Mouse (Mus musculus): ENCODE measurements around the gene Wdr25.

Gene Wdr25

DNA sequence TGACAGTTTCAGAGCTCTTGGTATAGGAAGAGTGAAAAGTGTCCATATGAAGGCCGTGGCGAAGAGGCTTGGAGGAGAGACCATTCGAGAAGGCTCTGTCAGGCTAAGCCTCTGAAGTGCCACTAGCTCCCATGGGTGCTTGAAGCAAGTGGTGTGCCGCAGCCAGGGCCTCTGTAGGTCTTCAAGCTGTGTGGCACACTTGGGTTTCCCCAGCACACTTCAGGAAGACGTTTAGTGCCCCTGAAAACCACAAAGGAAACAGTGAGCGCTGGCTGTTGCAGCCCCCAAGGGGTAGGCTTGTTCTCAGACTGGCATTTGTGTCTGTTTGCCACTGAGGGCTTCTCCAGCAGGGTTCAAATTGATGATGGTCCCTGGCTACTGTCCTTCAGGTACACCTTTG is 90.1 kb downstream of the Wdr25 start:
- in situ Hi-C loops (cut with MseI, MboI): no loop called here

DNA sequence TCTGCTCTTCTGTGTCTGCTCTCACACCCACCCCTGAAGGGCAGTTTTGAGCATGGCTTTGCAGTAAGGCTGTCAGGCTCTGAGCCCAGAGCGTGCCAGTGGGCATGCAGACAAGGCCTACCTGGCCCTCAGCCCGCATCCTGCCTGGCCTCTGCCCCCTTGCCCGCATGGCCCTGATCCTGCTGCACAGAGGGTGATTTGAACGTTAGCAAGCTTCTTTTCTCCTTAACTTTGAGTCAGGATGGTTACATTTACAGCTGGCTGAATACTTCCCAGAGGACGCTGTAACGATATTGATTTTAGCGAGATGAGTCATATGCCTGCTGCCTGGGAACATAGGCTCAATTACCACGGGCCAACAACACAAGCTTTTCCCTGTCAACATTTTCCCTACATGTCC is 91.0 kb downstream of the Wdr25 start:
- in situ Hi-C loops (cut with MseI, MboI): no loop called here

DNA sequence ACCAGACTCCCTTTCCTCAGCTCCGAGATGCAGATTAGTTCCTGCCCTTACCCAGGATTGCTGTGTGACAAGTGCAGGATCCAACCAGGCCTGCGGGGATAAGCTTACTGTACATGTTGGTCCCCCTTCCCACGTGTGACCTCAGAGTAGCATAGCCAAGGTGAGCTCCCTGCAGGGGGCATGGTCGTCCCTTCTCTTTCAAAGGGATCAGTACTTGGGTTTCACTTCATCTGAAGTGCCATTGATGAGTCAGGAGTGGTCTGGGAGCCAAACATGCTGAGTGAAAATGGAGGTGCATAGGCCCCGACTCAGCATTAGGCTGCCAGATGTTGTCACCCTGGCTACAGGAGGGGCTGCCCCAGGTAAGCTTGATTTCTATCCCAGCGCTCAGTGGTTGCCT is 91.6 kb downstream of the Wdr25 start:
- in situ Hi-C loops (cut with MseI, MboI): no loop called here

DNA sequence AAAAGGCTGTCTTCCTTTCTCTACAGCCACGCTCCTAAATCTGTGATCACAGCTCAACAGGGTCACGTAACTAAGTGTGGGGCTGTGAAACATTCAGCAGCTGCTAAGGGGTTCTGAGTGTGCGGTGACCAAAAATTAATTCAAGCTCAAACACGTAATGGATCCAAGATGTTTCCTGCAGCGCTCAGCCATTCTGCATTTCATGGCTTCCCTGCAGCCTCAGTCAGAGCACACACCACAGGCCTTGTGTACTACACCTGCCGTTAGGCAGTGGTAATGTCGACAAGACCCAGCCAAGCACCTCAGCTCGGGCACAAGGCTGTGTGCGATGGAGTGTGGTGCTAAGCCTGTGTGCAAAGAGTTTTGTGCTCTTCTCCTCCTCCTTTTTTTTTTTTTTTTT is 94.0 kb downstream of the Wdr25 start:
- in situ Hi-C loops (cut with MseI, MboI): no loop called here

DNA sequence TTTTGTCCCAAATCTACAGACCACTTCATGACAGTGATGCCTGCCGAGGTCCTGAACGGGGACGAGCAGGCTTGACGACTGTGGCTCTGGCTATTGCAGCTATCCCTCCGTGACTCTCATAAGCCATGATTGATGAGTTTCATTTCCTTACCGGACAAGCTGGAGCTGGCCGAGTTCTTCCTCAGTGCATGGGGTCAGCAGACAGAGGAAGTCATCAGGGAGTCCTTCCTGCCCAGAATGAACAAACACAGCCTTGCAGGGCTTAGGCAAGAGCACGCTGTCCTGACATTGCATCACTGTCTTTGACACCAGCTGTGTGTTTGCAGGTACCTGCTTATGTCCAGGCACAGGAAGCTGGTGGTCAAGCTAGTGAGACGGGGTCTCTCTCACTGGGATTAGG is 97.0 kb downstream of the Wdr25 start:
- in situ Hi-C loops (cut with MseI, MboI): no loop called here

DNA sequence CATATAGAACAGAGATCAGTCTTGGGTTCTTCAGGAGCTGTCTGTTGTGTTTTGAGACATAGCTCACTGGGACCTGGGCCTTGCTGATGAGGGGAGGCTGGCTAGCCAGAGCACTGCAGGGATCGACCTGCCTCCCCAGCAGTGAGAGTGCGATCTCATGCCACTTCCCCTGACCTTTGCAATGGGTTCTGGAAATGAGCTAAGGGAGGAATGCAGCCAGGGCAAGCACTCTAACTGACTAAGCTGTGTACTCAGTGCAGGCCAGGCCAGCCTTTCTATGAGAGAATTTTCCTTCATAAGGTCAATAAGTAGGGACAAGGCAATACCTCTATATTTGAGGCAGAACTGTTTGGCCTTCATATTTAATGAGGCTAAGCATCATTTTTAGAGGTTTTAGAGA is 99.6 kb downstream of the Wdr25 start:
- in situ Hi-C loops (cut with MseI, MboI): no loop called here

DNA sequence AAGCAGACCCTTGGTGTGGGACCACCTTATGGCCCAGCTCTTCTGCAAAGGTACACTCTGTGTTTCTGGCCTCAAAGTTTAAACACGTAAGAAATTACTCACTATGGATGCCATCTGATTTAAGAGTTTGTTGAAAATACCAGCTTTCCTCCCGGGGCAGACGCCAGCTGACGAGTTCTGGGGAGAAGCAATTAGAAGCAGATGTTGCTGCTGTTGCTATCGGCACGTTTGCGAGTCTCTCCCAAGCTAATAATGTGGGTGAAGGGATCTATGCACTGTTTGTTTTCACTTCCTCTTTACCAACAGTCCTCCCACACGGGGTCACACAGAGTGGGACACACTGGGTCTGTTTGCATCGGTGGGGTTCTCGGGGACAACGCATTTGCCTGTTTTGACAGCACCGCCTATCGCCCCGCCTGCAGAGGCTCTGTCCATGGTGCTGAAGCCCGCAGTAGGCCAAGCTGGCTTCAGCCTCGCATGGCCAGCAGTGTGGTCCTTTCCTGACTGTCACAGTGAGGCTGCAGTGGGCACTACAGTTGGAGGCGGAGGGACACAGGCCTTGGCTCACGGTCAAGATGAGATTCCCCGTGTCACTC is 101.1 kb downstream of the Wdr25 start:
- in situ Hi-C loops (cut with MseI, MboI): no loop called here

DNA sequence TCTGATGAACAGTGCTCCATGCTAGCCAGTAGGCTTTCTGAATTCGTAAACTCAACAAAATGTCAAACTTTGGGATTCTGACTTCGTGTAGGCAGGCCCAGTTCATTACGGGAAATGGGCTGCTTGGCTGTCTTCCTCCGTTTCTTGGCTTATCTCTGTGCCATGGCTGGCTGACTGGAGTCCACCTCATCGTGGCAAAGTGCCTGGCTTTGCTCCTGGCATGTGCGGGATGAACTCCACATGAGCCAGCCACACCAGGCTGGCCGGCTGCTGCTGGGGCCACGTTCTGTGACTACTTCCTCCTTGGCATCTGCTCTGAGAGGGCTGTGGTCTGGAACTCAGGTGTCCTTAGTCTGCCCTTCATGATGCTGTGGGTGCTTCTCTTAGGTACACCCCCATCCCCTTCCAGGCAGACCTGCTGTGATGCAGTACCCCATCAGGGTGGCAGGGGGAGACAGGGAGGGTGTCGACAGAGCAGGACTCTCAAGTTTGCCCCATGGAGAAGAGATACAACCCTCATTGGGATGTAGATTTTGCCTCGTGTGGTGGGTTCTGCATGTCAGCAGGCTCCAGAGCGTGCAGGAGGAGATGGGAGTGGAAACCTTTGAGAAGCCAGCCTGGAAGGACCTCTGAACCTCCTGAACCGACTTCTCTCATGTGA is 102.7 kb downstream of the Wdr25 start:
- in situ Hi-C loops (cut with MseI, MboI): no loop called here

DNA sequence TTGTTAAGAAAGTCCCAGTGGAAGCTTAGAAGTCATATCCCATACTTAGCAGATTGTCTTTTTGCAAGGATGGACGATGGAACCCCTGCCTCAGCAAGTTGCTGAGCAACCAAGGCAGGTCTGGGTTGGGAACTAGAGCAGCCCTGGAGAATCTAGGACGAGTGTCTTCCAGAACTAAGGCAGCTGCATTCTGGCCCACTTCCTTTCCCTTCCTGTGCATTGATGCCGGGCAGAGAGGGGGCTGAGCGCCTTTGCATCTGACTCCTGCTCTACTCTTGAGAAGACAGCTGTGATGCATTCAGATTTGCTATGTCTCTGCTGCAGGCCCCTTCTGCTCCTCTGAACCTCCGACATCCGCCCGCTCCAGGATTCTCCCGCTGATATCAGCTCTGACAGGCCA is 103.8 kb downstream of the Wdr25 start:
- in situ Hi-C loops (cut with MseI, MboI): no loop called here

DNA sequence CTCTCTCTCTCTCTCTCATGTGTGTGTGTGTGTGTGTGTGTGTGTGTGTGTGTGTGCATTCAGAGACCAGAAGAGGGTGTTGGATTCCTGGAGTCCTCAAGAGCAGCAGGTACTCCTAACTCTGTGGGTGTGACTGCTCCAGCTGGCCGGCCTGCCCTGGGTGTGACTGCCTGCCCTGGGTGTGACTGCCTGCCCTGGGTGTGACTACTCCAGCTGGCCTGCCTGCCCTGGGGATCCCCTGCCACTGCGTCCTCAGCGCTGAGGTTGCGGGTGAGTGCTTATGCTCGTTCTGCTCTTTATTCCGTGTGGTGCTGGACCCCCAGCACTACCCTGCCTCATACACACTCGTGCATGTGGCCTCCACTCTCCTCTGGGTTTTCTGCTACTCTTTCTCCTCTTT is 109.5 kb downstream of the Wdr25 start:
- in situ Hi-C loops (cut with MseI, MboI): no loop called here

DNA sequence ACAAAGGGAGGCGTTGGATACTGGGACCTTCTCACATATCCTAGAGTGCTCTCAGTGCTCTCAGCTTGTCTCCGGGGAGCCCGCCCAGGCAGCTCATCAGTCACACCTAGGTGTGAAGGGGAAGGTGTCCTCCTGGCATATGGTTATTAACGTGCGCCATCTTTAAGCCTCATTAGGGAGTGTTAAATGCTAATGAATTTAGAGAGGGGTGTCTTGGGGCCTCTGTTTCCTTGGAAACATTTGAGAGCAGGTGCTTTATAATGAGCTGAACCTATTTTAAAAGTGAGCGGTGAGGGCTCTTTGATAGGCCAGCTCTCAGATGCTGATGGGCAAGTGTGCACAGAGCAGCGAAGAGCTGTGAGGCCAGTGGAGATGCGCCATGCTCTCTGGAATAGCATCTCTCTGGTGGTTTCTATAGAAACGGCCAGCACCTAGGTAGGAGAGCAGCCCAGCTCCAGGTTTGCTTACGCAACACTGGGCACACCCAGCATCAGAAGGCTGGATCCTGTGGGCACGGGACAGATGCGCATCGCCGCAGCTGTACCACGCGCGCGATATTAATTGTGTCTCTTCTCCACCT is 116.7 kb downstream of the Wdr25 start:
- in situ Hi-C loops (cut with MseI, MboI): no loop called here

DNA sequence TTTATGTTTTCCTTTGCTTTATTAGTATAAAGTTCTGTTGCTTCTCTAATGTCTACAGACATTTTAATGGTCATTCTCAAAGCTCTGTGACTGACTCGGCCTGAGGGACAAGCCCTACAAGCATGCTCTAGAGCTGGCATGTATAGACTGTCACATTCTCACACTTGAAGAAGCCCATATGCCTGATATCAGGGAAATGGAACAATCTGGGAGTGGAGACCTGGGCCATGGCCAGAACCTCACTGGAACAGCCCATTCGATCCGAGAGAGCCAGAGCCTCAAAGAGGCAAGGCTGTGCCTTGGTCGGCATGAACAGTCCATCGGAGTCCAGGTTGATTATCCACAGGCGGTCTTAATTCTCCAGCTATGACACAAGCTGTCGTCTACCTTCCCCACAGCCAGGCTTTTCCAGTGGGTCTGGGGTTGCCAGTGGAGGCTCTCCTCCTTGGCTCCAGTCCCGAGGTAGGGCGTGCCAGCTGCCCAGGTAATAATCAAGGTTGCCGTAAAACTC is 128.8 kb downstream of the Wdr25 start:
- in situ Hi-C loops (cut with MseI, MboI): no loop called here

DNA sequence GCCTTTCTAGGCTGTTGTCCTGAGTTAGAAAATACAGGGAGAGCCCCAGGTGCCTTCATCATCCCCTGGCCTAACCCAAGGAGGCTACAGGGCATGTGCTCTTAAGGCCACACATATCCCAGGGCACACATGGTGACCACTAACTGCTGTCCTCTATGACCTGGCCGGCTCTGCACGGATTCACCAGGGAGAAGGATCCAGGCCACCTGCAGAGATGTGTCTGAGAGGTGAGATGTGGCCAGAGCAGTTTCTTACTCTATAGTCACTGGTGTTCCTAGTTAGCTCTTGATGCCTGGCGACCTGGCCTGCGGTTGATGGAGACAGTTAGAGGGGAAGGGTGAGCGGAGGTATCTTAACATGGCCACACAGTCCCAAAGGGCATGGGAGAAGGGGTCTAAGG is 129.5 kb downstream of the Wdr25 start:
- in situ Hi-C loops (cut with MseI, MboI): no loop called here

DNA sequence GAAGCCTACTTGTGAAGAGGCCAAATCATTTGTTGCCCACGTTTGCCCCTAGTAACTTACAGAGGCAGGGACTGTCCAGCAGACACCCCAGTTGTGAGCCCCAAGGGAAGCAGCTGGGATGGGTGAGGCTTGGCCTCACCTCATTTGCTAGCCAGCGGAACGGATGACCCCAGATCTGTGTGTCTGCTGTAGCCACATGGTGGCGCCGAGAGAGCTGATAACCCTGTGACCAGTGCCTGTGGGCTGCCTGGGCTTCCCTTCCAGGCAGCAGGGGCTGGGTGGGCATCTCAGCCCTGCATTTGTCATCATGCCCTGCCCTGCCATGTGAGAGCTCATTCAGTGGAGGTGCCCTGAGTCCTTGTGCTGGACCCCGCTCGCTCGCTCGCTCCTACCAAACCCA is 130.3 kb downstream of the Wdr25 start:
- in situ Hi-C loops (cut with MseI, MboI): no loop called here

DNA sequence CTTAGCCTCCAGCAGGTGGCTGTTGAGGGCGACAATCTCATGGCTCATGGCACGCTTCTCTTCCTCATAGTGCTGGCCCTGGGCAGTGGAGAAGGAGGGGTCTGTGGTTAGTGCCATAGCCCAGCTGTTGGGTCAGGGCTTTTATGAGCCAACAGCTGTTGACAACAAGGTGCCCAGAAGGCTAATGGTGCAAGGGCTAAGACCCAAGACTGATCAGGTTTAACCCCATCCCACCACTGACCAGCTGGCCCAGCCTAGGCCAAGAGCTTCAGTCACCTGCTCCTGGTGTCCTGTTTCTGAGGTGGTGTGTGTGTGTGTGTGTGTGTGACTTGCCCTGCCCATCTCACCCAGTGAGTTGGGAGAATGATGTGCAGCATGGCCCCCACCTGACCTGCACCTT is 143.6 kb downstream of the Wdr25 start:
- in situ Hi-C loops (cut with MseI, MboI): no loop called here

DNA sequence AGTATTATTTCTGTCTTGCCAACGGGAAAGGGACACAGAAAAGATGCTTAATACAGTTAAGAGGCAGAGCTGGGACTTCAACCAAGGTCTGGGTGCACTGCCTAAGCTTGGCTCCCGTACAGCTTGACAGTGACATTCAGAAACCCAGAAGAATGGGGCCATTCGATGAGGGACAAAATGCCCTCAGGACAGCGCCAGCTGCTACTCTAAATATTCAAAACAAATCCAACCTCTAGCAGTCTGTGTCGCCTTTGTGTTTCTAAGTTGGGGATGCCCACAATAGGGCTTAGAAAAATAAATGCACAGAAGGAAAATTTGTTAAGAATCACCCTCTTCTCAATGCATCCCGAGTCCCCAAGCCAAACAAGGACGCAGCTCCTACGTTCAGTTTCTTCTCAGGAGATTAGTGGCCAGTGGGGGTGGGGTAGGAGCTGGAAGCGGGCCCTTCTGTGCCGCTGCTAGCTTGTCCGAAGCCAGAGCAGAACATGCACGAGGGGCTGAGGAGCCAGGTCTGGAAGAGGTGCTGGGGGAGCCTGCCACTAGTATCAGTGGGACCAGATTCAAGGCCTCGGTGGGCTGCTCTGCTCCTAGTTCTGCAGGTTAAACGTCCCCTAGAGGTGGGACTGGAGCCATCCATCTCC is 144.9 kb downstream of the Wdr25 start:
- in situ Hi-C loops (cut with MseI, MboI): no loop called here

DNA sequence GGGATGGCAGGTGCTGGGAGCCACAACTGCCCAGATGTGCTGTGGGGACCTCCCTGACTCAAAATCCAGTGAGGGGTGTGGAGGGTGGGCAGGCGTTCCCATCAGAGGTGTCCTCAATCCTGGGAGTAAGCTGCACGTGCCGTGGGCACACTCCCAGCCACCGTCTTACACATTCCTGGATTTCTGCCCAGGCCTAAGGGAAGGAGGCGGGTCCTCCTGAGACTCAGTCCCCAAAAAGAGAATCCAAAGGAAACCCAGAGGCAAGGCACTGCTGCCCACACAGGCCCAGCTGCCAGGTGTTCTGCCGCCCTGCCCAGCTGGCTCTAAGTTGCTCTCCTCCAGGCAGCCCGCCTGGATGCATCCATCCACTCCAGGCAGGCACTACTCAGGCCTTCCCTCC is 145.9 kb downstream of the Wdr25 start:
- in situ Hi-C loops (cut with MseI, MboI): no loop called here

DNA sequence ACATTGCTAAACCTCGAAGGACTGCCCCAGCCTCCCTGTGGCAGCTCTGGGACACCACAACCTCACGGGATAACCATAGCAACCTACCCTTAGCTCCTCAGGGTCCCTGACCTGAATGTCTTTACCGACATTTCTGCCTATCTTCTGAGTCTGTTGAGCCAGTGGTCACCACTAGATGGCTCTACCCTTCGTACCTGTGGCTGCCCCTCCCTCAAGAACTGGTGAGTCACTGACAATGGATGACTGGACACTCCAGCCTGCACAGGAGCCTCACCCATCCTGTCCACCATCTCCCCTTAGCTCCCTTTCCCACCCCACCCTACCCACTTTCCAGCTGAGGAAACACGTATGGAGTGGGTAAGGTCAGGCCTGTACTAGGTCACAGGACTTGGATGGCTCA is 151.1 kb downstream of the Wdr25 start:
- in situ Hi-C loops (cut with MseI, MboI): no loop called here

DNA sequence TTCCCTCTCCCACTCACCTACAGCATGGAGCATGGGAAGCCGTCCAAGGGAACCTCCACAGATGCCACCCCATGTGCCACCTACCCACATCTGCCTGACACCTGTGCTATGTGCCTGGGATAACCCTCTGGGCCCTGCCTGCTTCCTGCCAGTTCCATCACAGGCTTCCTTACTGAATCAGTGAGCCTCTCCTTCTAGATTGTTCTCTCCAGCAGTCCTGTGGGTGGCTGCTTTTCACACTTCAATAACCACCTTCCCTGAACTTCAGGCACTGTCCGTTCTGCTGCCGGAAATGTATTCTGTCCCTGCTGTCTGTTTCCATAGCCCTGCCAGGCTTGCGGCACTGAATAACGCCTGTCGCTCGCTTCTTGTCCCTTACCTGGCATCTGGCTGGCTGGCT is 152.2 kb downstream of the Wdr25 start:
- in situ Hi-C loops (cut with MseI, MboI): no loop called here

DNA sequence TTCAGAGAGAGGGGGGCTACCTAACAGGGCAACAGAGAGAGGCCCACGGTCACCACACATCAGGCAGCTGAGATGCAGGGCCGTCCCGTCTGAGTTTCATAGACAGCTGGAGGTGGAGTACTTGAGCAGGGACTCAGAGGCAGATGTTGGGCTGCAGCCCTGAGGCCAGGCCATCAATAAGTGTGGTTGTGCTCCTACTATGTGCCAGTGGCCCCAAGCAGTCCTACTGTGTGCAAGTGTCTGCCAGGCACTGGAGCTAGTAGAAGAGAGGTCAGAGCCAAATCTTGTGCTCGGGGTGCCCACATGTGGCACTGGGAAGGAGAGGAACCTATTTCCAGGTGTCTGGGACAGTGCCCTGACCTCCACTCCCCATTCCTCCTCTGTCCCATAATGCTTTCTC is 156.5 kb downstream of the Wdr25 start:
- in situ Hi-C loops (cut with MseI, MboI): no loop called here

DNA sequence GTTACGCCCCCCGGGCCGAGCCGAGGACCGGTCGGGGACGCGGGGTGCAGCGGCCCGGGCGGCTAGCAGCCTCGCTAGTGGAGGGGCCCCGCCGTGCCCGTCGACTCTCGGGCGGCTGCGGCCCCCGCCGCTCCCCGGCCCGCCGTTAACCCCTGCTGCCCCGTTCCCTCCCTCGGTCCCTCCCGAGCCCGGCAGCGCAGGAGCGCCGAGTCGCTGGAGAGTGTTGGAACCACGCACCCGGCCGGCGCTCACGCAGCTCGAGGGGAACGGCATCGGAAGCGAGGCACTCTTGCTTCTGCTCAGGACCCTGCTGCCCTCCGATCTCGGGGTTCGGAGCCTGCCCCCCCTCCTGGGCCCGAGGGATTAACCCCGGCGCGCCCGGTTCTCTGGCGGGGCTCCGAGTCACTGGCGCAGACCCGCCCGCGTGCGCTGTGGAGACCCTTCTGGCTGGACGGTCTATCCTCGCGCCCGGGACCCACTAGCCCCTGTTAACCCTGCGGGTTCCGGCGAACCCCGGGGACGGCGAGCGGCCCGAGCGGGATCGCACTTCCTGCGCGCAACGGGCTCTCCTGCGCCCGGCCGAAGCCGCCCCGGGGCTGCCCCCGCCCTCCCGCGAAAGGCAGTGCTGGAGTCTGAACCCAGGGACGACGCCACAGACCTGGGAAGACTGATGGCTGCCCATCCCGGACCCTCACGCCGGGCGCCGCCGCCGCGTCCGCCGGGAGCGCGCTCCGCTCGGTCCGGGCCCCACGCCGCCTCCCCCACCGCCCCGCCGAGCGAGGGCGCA is 159.8 kb downstream of the Wdr25 start:
- in situ Hi-C loops (cut with MseI, MboI): no loop called here

DNA sequence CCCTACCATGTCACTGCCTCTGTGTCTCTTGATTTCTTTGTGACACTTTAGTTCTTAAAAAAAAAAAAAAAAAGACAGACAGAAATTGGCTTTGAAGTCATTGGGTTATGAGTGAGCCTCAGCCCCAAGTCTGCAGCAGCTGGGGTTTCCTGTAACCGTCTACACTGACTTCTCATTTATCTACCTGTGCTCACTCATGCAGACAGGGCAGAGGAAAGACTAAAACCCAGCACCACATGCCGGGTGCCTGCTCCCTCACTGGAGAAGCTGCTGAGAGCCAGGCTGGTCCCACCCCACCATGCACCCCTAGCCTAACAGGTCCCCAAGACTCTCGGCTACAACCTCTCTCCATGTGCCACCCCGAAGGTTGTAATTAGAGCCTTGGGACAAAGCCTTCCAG is 164.3 kb downstream of the Wdr25 start:
- in situ Hi-C loops (cut with MseI, MboI): no loop called here
